Mouse (Mus musculus): ENCODE data around the gene Mamstr. TPM values are rescaled to one million over a fixed set of nuclear protein-coding genes. Genes with fewer than 3 reads are reported as not detected.
A peak's percentile ranks its signal among the peaks of the same experiment; 100 is the strongest.

Mamstr gene
- polyA plus RNA-seq, 1 experiment: not detected

DNA sequence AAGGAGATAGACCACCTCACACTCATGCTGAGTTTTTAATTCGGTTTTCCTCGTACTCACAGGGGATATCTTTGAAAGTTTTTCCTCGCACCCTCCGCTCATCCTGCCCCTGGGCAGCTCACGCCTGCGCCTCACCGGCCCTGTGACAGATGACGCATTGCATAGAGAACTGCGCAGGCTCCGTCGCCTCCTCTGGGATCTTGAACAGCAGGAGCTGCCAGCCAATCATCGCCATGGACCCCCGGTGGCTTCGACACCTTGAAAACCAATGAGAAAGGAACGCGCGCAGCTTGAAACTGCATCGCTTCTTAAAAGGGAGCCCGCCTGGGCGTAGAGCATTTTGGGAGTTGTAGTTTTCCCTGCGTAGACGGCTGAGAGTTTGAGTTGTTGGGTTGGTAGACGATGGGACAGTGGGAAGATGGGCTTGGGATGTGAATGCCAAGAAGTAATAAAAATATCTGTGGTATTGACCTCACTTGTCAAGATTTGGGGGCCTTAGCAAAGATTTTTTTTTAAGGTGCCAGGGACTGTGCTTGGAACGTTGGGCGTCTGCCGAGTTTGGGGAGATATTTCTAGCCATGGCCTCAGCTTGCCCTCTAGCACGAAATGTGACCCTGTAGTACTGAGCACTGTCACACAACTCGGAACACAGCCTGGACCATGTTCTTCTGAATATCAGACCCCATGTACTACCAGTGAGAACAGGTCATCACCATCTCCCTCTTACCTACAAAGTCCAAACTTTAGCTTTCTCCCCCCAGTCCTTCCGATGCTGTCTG is 965 bp upstream of the Mamstr start:
- Histone ChIP-seq H3K4me3 (replicated peaks) (no peak overlapping the region), H3K4me1 (peaks cover 45% of the 10 kb centered on the region)
- no peak for TF ChIP-seq FLI1 (IDR thresholded peaks at IDR 0.05; ENCODE audit: low read length)

DNA sequence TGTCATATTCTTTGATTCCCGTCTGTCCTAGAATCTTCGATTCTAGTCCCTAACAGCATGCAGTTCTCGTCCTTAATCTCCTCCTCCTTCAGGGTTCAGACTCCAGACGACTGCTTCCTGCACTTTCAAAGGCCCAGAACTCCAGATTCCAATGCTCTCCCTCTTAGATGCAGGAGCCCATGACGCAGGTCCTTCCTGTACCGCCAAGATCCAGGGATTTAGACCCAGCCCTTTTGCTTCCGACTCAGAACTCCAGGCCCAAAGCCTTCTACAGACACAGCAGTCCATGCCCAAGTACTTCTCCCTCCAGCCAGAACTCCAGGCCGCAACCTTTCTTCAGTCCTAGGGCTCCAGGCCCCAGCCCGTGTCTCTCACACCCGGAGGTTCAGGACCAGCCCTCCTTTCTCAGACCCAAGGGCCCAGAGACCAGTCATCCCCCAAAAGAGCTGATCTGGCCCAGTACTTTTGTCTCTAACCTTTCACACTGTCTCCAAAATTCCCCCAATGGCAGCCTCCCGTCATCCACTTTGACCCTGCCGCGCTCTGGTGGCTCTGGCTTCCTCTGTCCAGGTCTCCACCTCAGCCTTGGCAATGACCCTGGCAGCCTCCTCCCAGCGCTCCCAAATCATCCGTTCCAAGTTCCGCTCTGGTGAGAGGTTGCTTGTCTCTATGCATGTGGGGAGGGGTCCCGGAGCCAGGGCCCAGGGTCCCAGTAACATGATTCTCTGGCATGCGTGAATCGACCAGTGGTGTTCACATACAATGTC is 597 bp downstream of the Mamstr start:
- Histone ChIP-seq H3K4me1 (peaks cover 50% of the 10 kb centered on the region), H3K36me3 (replicated peaks; ENCODE audit: low read length) (no peaks in the 10 kb centered on the region), H3K4me3 (replicated peaks) (no peak overlapping the region), H3K27me3 (replicated peaks) (peaks cover 62% of the 10 kb centered on the region), H3K9me3 (peaks cover 8% of the 10 kb centered on the region)
- TF ChIP-seq GATA1 (IDR thresholded peaks at IDR 0.05; ENCODE audit: borderline replicate concordance, low read length) (no peak), FLI1 (IDR thresholded peaks at IDR 0.05; ENCODE audit: low read length) (no peak)

More for the DNA sequence above, 965 bp upstream of the Mamstr start:
- Histone ChIP-seq H3K36me3 (replicated peaks; ENCODE audit: low read length) (no peaks in the 10 kb centered on the region), H3K9me3 (peaks cover 8% of the 10 kb centered on the region), H3K27me3 (replicated peaks) (peaks cover 49% of the 10 kb centered on the region)

DNA sequence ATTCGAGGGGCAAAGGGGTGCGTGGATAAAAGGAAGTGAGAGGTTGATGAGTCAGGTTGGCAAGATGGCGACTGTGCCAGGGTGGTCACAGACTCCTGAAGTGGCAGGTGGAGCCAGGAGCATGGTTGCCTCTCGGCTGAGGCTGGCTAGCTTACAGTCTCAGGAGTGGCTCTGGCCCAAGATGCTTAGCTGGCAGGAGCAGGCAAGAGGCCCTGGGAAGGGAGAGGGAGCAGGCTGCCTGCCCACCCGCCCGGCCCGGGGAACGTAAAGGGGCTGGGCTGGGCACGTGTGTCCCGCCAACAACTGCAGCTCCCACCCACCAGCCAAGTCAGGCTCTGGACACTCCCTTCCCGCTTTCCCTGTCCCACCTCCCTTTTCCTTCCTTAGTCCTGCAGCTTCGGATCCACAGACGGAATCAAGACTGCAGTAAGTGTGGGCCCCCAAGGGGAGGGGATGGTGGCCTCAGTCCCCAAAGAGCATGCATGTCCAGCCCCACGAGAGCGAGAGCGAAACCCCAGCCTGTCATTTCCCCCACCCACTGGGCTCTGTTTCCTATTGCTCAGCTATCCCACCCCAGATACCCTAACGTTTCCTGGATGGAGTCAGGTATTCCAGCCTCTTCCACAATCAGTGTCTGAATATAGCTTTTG is 1.7 kb downstream of the Mamstr start:
- TF ChIP-seq FLI1 (IDR thresholded peaks at IDR 0.05; ENCODE audit: low read length): no peak
- no peak for TF ChIP-seq GATA1 (IDR thresholded peaks at IDR 0.05; ENCODE audit: borderline replicate concordance, low read length)
- H3K4me1 ChIP-seq: peaks cover 39% of the 10 kb centered on the region
- no peak overlapping the region for H3K4me3 ChIP-seq (replicated peaks)
- peaks cover 4% of the 10 kb centered on the region for H3K9me3 ChIP-seq
- H3K27me3 ChIP-seq (replicated peaks): peaks cover 71% of the 10 kb centered on the region
- H3K36me3 ChIP-seq (replicated peaks; ENCODE audit: low read length): no peaks in the 10 kb centered on the region

DNA sequence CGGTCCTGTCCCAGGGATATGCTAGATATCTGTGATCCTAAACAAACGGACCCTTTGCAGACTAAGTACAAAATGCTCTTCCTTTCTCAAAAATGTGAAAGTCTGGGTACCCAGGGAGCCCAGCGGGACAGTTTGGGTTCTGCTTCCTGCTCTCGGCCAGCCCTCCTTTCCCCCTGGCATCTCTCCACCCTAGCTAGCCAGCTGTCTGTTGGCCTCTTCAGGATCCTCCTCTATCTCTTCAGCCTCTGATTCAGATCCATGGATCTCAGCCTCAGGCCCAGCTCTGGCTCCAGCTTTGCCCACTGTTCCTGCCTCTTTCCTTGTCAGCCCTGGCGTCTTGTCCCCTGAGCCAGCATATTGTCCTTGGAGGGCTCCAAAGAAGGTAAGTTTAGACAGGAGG is 2.3 kb downstream of the Mamstr start:
- no peaks in the 10 kb centered on the region for H3K9me3 ChIP-seq
- H3K36me3 ChIP-seq (replicated peaks; ENCODE audit: low read length): no peaks in the 10 kb centered on the region
- peaks cover 75% of the 10 kb centered on the region for H3K27me3 ChIP-seq (replicated peaks)
- H3K4me3 ChIP-seq (replicated peaks): no peak overlapping the region
- H3K4me1 ChIP-seq: peaks cover 39% of the 10 kb centered on the region
- no peak for TF ChIP-seq GATA1 (IDR thresholded peaks at IDR 0.05; ENCODE audit: borderline replicate concordance, low read length)
- TF ChIP-seq FLI1 (IDR thresholded peaks at IDR 0.05; ENCODE audit: low read length): no peak

DNA sequence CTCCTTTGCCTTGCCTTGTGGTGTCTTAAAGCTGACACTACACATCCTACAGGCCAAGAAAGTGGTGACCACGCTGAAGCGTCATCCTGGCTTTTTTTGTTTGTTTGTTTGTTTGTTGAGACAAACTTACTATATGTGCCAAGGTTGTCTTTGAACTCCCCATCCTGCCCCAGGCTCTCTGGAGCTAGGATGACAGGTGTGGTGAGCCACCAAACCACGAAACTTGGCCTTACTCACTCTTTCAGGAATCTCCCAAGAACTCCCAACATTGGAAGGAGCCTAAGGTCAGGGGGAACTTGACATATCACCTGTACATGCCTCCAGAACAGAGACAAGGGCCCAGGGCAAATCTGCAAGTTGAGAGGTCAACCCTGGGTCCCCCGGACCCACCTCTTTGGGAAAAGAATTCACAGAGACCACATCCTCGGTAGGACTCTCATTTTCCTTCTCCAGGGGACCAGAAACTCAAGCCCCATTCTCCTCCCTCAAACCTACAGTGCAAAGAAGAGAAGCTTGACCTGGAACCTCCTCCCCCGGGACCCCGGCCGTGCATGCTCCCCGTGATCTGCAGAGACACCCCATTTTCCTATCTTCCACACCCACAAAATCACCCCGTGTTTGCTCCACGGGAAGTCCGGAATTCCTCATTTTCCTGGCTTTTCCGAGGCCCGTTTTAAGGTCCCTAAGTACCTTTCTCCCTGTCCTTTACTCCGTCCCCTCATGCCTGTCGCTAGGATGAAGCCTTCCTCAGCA is 2.9 kb downstream of the Mamstr start:
- Histone ChIP-seq H3K4me1 (peaks cover 44% of the 10 kb centered on the region), H3K27me3 (replicated peaks) (peaks cover 81% of the 10 kb centered on the region), H3K36me3 (replicated peaks; ENCODE audit: low read length) (no peaks in the 10 kb centered on the region), H3K9me3 (no peaks in the 10 kb centered on the region), H3K4me3 (replicated peaks) (peak overlapping the region; percentile 82)
- TF ChIP-seq FLI1 (IDR thresholded peaks at IDR 0.05; ENCODE audit: low read length) (no peak), GATA1 (IDR thresholded peaks at IDR 0.05; ENCODE audit: borderline replicate concordance, low read length) (no peak)

DNA sequence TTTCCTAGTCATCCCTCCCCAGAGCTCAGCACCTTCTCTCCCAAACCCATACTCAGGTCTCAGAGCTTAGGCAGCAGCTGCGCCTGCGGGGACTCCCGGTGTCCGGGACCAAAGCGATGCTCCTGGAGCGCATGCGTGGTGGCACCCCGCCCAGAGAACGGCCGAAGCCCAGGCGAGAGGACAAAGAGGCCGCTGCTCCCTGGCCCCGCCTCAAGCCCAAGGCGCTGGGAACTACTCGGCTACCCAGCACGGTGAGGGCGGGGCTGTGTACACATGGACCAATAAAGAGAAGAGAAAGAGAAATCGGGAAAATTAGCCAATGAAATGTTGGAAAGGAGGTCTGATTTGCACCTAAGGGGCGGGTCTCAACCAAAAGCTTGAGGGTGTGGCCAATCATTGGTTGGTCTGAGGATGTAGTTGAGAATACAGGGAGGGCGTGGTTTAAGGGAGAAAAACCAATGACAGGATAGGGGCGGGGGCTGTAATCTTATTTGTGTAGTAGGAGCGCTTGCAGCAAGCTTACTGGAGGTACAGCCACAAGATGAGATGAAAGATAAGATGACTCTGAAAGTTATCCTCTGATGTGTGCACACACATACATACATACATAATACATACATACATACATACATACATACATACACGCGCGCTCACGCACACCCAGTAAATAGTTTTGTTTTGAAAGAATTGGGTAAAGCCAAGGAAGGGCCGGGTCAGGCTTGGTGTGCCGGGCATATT is 3.8 kb downstream of the Mamstr start:
- Histone ChIP-seq H3K9me3 (no peaks in the 10 kb centered on the region), H3K27me3 (replicated peaks) (peaks cover 84% of the 10 kb centered on the region), H3K4me1 (peaks cover 45% of the 10 kb centered on the region), H3K4me3 (replicated peaks) (peak overlapping the region; percentile 82), H3K36me3 (replicated peaks; ENCODE audit: low read length) (no peaks in the 10 kb centered on the region)
- TF ChIP-seq GATA1 (IDR thresholded peaks at IDR 0.05; ENCODE audit: borderline replicate concordance, low read length): no peak
- TF ChIP-seq FLI1 (IDR thresholded peaks at IDR 0.05; ENCODE audit: low read length): no peak

DNA sequence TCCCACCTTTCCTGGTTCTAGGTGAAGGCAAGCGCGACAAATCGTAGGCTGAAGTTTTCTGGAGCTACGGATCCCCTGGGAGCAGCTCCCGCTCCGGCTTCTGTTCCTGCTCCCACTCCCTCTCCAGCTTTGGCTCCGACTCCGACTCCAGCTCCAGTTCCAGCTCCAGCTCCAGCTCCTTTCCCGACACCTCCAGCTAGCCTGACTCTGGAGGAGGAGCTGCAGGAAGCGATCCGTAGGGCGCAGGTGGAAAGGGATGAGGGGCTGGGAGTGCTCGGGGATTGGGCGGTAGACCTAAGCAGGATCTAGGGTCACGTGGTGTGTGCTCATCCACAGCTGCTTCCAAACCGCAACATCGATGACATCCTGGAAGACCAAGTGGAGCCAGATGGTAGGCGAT is 4.4 kb downstream of the Mamstr start:
- Histone ChIP-seq H3K27me3 (replicated peaks) (peaks cover 83% of the 10 kb centered on the region), H3K4me1 (peaks cover 45% of the 10 kb centered on the region), H3K36me3 (replicated peaks; ENCODE audit: low read length) (no peaks in the 10 kb centered on the region), H3K9me3 (no peaks in the 10 kb centered on the region), H3K4me3 (replicated peaks) (peak overlapping the region; percentile 82)
- TF ChIP-seq GATA1 (IDR thresholded peaks at IDR 0.05; ENCODE audit: borderline replicate concordance, low read length) (no peak), FLI1 (IDR thresholded peaks at IDR 0.05; ENCODE audit: low read length) (no peak)

DNA sequence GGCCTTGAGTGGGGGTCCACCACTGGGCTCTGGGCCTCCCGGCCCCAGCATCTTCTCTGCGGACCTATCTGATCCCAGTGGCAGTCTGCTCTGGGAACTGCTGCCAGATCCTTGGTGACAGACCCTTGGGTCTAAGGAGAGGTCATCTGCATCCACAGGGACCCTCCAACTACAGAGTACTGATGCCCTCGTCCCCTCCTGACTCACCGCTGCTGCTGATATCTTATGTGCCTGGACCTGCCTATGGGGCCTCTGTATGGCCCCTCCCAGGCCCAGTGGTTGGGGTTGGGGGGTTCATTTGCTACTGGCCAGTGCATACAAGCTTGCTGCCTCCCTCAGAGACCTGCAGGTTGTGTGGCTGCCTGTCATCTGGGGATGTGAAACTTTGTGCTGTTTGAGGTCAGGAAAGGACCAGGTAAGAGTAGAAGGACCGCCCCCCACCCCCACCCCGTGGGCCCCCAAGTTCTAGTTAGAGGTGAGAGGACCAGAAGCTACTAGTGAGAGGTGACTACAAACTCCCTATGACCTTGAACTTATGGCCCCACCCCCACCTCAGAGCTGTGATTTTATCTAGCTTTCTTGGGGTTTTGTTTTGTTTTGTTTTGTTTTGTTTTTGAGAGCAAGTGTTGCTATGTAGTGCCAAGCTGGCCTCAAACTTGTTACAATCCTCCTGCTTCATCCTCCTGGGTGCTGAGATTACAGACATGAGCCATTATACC is 5.3 kb downstream of the Mamstr start:
- Histone ChIP-seq H3K36me3 (replicated peaks; ENCODE audit: low read length) (no peaks in the 10 kb centered on the region), H3K27me3 (replicated peaks) (peaks cover 80% of the 10 kb centered on the region), H3K4me3 (replicated peaks) (no peak overlapping the region), H3K9me3 (no peaks in the 10 kb centered on the region), H3K4me1 (peaks cover 45% of the 10 kb centered on the region)
- TF ChIP-seq FLI1 (IDR thresholded peaks at IDR 0.05; ENCODE audit: low read length) (no peak), GATA1 (IDR thresholded peaks at IDR 0.05; ENCODE audit: borderline replicate concordance, low read length) (no peak)
